Mouse (Mus musculus): Measurements from ENCODE around the gene Ccdc173. TPM values are rescaled to one million over a fixed set of nuclear protein-coding genes. Genes with fewer than 3 reads are reported as not detected.
A peak's percentile ranks its signal among the peaks of the same experiment; 100 is the strongest.

The Ccdc173 gene
- not detected in 2 replicates for polyA plus RNA-seq (2012; rRNA removed)

DNA sequence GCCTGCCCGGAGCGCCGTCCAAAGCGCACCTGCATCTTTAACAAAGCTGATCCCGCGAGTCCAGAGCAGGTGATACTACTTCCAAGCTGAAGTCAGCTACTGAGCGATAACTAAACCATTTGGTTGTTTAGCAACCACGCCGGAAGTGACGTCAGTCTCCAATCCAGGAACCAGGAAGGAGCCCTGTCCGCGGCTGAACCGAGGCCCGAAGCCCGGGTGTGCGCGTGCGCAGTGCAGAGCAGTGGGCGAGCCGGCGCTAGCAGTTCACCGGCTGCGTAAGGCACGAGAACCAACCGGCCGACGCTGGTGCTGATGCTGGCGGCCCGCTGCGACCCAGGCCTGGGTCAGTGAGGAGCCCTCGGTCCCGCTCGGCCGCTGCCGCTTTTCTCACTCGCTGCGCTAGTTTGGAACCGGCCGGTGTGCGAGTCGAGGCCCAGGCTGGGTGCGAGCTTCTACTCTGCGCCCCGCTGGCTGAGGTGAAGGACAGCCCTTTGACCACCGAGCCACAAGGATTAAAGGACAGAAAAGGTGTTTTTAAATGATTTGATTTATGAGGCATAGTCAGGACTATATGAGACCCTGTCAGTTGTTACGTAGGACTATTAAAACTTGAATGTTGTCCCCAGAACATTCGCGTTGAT, at the start of gene Ccdc173, which contains the start of gene Phospho2:
Ccdc173 (minus strand) TSS at position 147 of the 641 bp plus-strand sequence.
Phospho2 (plus strand) TSS at position 195 of the 641 bp plus-strand sequence.
- Histone ChIP-seq H3K27me3 (ENCODE audit: control insufficient read depth, insufficient read depth, low read length) (no peaks in the 10 kb centered on the region), H3K27ac (ENCODE audit: insufficient read depth, low read depth, low read length) (peak within 1 kb of the TSS; percentile 71), H3K4me1 (ENCODE audit: control insufficient read depth, insufficient read depth, insufficient read length, low read length) (peaks cover 2% of the 10 kb centered on the region; the same call in 1 of the 2 replicates), H3K4me3 (ENCODE audit: low read depth, low read length) (peak within 1 kb of the TSS; percentile 81), H3K36me3 (ENCODE audit: control insufficient read depth, insufficient read depth, low read length) (peaks cover 17% of the 10 kb centered on the region)
- peak; percentile 90 for TF ChIP-seq POLR2A (IDR thresholded peaks at IDR 0.05; ENCODE audit: low read depth, low read length)
- no peak for TF ChIP-seq CTCF (IDR thresholded peaks at IDR 0.05; ENCODE audit: extremely low read depth, insufficient read length, insufficient replicate concordance, low read depth, low read length)
- 1% methylated on average over 48 of the region's 48 CpGs for WGBS

DNA sequence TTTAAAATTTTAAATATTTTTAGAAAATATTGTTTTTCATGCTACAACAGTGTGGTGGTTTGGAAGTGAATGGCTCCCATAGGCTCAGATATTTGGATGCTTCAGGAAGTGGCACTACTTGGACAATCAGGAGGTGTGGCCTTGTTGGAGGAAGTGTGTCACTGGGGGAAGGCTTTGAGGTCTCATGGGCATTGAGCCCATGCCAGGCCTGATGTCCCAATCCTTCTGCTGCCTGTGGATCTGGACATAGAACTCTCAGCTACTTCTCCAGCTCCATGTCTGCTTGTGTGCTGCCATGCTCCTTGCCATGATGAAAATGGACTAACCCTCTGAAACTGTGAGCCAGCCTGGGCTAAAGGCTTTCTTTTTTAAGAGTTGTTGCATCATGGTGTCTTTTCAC, 49.3 kb upstream of the Ccdc173 start:
- Histone ChIP-seq H3K27ac (ENCODE audit: insufficient read depth, low read depth, low read length) (no peak overlapping the region), H3K27me3 (ENCODE audit: control insufficient read depth, insufficient read depth, low read length) (no peaks in the 10 kb centered on the region), H3K36me3 (ENCODE audit: control insufficient read depth, insufficient read depth, low read length) (no peaks in the 10 kb centered on the region), H3K4me3 (ENCODE audit: low read depth, low read length) (no peak overlapping the region), H3K4me1 (ENCODE audit: control insufficient read depth, insufficient read depth, insufficient read length, low read length) (0 out of 2 replicates have a peak, but pooled peaks cover 1% of the 10 kb centered on the region)
- TF ChIP-seq CTCF (IDR thresholded peaks at IDR 0.05; ENCODE audit: extremely low read depth, insufficient read length, insufficient replicate concordance, low read depth, low read length) (no peak), POLR2A (IDR thresholded peaks at IDR 0.05; ENCODE audit: low read depth, low read length) (no peak)

DNA sequence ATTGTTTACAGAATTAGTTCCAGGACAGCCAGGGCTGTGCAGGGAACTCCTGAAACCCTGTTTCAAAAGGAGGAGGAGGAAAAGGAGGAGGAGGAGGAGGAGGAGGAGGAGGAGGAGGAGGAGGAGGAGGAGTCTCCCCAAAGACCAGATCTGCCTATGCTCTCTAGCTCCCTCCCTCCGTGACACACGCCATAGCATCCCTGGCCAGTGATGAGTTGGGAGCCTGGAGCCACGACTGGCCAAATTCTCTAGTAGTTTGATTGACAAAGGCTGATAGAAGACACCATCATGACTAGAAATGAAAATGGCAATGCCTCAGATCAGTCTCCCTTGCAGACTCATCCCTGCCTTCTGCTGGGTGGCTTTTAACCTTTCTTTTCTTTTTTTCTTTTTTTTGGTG, 48.6 kb upstream of the Ccdc173 start:
- TF ChIP-seq CTCF (IDR thresholded peaks at IDR 0.05; ENCODE audit: extremely low read depth, insufficient read length, insufficient replicate concordance, low read depth, low read length): no peak
- Histone ChIP-seq H3K27me3 (ENCODE audit: control insufficient read depth, insufficient read depth, low read length) (no peaks in the 10 kb centered on the region), H3K4me1 (ENCODE audit: control insufficient read depth, insufficient read depth, insufficient read length, low read length) (0 out of 2 replicates have a peak, but pooled peaks cover 1% of the 10 kb centered on the region), H3K27ac (ENCODE audit: insufficient read depth, low read depth, low read length) (no peak overlapping the region), H3K4me3 (ENCODE audit: low read depth, low read length) (no peak overlapping the region), H3K36me3 (ENCODE audit: control insufficient read depth, insufficient read depth, low read length) (0 out of 2 replicates have a peak, but pooled peaks cover 1% of the 10 kb centered on the region)
- WGBS: 57% methylated on average over 3 of the region's 3 CpGs

- Histone ChIP-seq H3K27ac (ENCODE audit: insufficient read depth, low read depth, low read length) (no peak overlapping the region), H3K4me3 (ENCODE audit: low read depth, low read length) (no peak overlapping the region), H3K27me3 (ENCODE audit: control insufficient read depth, insufficient read depth, low read length) (no peaks in the 10 kb centered on the region), H3K36me3 (ENCODE audit: control insufficient read depth, insufficient read depth, low read length) (0 out of 2 replicates have a peak, but pooled peaks cover 1% of the 10 kb centered on the region), H3K4me1 (ENCODE audit: control insufficient read depth, insufficient read depth, insufficient read length, low read length) (0 out of 2 replicates have a peak, but pooled peaks cover 1% of the 10 kb centered on the region)
- TF ChIP-seq CTCF (IDR thresholded peaks at IDR 0.05; ENCODE audit: extremely low read depth, insufficient read length, insufficient replicate concordance, low read depth, low read length) (no peak), POLR2A (IDR thresholded peaks at IDR 0.05; ENCODE audit: low read depth, low read length) (no peak)
- 73% methylated on average over 7 of the region's 7 CpGs for WGBS
These were observed 48.0 kb upstream of the Ccdc173 start for GRCm38 (mm10) chr2:69837244-69837967.

DNA sequence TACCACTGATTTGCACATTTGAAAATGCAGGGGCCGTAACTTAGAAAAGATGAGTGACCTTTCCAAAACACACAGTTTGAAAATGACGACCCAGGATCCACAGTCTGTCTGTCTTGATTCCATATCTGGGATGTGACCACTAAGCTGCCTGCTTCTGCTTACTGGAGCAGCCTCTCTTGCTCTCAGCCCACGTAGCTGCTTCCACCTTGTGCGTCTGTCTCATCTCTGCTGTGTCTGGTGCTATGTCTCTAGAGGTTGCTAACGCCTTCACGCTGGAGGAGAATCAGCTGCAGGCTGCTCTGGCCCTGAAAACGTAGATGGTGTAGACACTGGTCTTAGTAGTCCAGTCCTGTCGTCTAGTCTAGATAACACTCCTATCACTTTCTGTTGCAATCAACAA, 40.7 kb upstream of the Ccdc173 start:
- H3K4me1 ChIP-seq (ENCODE audit: control insufficient read depth, insufficient read depth, insufficient read length, low read length): no peaks in the 10 kb centered on the region
- no peak overlapping the region for H3K4me3 ChIP-seq (ENCODE audit: low read depth, low read length)
- no peaks in the 10 kb centered on the region for H3K27me3 ChIP-seq (ENCODE audit: control insufficient read depth, insufficient read depth, low read length)
- no peak overlapping the region for H3K27ac ChIP-seq (ENCODE audit: insufficient read depth, low read depth, low read length)
- peaks cover 3% of the 10 kb centered on the region; the same call in 1 of the 2 replicates for H3K36me3 ChIP-seq (ENCODE audit: control insufficient read depth, insufficient read depth, low read length)
- WGBS: 88% methylated on average over 8 of the region's 8 CpGs
- TF ChIP-seq CTCF (IDR thresholded peaks at IDR 0.05; ENCODE audit: extremely low read depth, insufficient read length, insufficient replicate concordance, low read depth, low read length): no peak
- TF ChIP-seq POLR2A (IDR thresholded peaks at IDR 0.05; ENCODE audit: low read depth, low read length): no peak

DNA sequence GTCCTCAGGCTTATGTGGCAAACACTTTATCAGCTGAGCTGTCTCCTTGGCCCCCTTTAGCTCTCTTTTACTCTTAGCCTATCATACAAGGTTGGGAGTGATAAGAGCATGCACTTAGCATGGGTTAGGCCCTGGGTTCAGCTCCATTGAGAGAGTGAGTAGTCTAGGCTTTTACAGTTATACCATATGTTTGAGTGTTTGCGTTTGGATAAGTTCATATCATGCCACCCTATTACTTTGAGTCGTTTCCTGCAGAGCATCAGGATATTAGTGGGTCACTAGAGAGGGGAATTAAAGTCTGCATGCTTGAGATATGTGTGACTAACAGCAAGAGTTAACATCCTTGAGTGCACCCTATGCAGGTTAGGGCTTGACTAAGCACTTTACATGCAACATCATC, 40.3 kb upstream of the Ccdc173 start:
- 69% methylated on average over 2 of the region's 2 CpGs for WGBS
- TF ChIP-seq POLR2A (IDR thresholded peaks at IDR 0.05; ENCODE audit: low read depth, low read length) (no peak), CTCF (IDR thresholded peaks at IDR 0.05; ENCODE audit: extremely low read depth, insufficient read length, insufficient replicate concordance, low read depth, low read length) (no peak)
- H3K4me3 ChIP-seq (ENCODE audit: low read depth, low read length): no peak overlapping the region
- H3K4me1 ChIP-seq (ENCODE audit: control insufficient read depth, insufficient read depth, insufficient read length, low read length): no peaks in the 10 kb centered on the region
- no peaks in the 10 kb centered on the region for H3K27me3 ChIP-seq (ENCODE audit: control insufficient read depth, insufficient read depth, low read length)
- H3K27ac ChIP-seq (ENCODE audit: insufficient read depth, low read depth, low read length): no peak overlapping the region
- peaks cover 3% of the 10 kb centered on the region; the same call in 1 of the 2 replicates for H3K36me3 ChIP-seq (ENCODE audit: control insufficient read depth, insufficient read depth, low read length)

DNA sequence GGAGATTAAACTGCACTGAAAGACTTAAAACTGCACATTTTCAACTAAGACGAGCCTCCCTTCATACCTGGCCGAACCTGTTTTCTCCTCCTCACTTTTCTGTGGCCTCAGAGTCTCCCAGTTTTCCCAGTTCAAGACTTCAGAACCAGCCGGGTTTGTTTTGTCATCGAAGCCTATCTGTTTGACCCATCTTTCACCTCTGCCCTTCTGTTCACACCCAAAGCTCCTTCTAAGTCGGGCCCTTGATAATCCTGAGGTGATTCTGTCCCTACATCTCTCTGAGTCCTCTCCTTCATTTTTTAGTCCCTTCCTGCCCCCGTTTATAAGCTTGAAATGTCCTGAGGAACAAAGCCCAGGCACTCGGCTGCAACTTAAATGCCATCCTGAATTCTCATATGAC, 38.7 kb upstream of the Ccdc173 start:
- Histone ChIP-seq H3K27me3 (ENCODE audit: control insufficient read depth, insufficient read depth, low read length) (no peaks in the 10 kb centered on the region), H3K27ac (ENCODE audit: insufficient read depth, low read depth, low read length) (no peak overlapping the region), H3K4me3 (ENCODE audit: low read depth, low read length) (no peak overlapping the region), H3K4me1 (ENCODE audit: control insufficient read depth, insufficient read depth, insufficient read length, low read length) (no peaks in the 10 kb centered on the region; the same call in 1 of the 2 replicates), H3K36me3 (ENCODE audit: control insufficient read depth, insufficient read depth, low read length) (peaks cover 2% of the 10 kb centered on the region; the same call in 1 of the 2 replicates)
- no peak for TF ChIP-seq POLR2A (IDR thresholded peaks at IDR 0.05; ENCODE audit: low read depth, low read length)
- no peak for TF ChIP-seq CTCF (IDR thresholded peaks at IDR 0.05; ENCODE audit: extremely low read depth, insufficient read length, insufficient replicate concordance, low read depth, low read length)
- WGBS: 35% methylated on average over 7 of the region's 7 CpGs

Data from small intestine, adult 2 months (tissue).